Mouse (Mus musculus) thymus, adult 2 months (tissue): ENCODE data around the gene Olfr539. TPM values are rescaled to one million over a fixed set of nuclear protein-coding genes. Genes with fewer than 3 reads are reported as not detected.

Source experiments
- DNase-seq: peaks from one replicate; pipeline ENCODE4 v3.0.0; 2021
- H3K27ac ChIP-seq: fragments of 200-500 bp; 2 replicates; pipeline ENCODE4 v1.5.1; 2012; ENCODE audit warnings: low read length, control low read depth; ENCODE audit not compliant: control insufficient read depth, insufficient read depth
- H3K27me3 ChIP-seq: fragments of 200-500 bp; 2 replicates; pipeline ENCODE4 v1.6.1; 2012; ENCODE audit warnings: mild to moderate bottlenecking, low read length, moderate library complexity, mixed read lengths; ENCODE audit not compliant: control insufficient read depth, insufficient read depth
- H3K36me3 ChIP-seq: fragments of 200-500 bp; 2 replicates; pipeline ENCODE4 v1.6.1; 2012; ENCODE audit warnings: mild to moderate bottlenecking, low read length, moderate library complexity; ENCODE audit not compliant: control insufficient read depth, insufficient read depth
- H3K4me1 ChIP-seq: fragments of 200-500 bp; replicated peaks from 2 replicates; pipeline ENCODE4 v1.6.1; 2012; ENCODE audit warnings: low read length; ENCODE audit not compliant: control insufficient read depth, insufficient read depth
- H3K4me3 ChIP-seq: fragments of 200-500 bp; 2 replicates; pipeline ENCODE4 v1.5.1; 2012; ENCODE audit warnings: mild to moderate bottlenecking, low read length, control low read depth, moderate library complexity; ENCODE audit not compliant: control insufficient read depth, insufficient read depth
- CTCF ChIP-seq: fragments of 200-500 bp; IDR thresholded peaks from 2 replicates; pipeline ENCODE4 v1.5.1; 2012; ENCODE audit warnings: mild to moderate bottlenecking, control low read depth, low read length, moderate library complexity, borderline replicate concordance; ENCODE audit not compliant: control insufficient read depth, poor library complexity, insufficient read depth; ENCODE audit errors: extremely low read depth
- POLR2A ChIP-seq: fragments of 200-500 bp; IDR thresholded peaks from 2 replicates; pipeline ENCODE4 v1.6.1; 2012; ENCODE audit warnings: mild to moderate bottlenecking, low read length, control low read depth, moderate library complexity; ENCODE audit not compliant: control insufficient read depth, poor library complexity, insufficient read depth; ENCODE audit errors: extremely low read depth
- WGBS: fragments of 180-500 bp; shearing (Covaris S2); methylation state at CpG from one replicate; pipeline ENCODE4 v1.1.7; 2018; 5-methylcytosine and 5-hydroxymethylcytosine counted together
- polyA plus RNA-seq: library from polyadenylated mRNA; depleted of rRNA; stranded (reverse); fragments of >200 nt; gene quantifications from 2 replicates; pipeline ENCODE4 v1.2.3, GENCODE M21; 2012

Olfr539 gene
- polyA plus RNA-seq, 1 experiment = not detected

DNA sequence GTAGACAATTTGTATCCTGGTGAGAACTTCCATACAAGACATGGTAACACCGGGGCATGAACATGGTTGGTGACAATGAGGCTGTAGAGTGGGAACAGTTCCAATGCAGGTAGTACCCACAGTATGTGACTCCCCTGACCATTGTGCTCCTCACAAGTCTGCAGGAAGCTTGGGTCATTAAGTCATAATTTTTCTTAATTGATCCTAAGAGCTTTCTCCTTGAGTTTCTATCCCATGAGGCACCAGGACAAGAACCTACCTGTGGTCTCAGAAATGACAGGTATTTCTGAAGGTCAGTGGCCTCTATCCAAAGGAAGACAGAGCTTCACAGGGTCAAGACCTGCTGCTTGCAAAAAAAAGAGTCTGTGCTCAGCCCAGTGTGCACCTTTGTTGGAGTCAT lies 21.9 kb downstream of the Olfr539 start, which contains the start of gene Olfr45:
Gene Olfr45 (plus strand): TSS at position 301 of the 400 bp plus-strand sequence.
- no peaks in the 10 kb centered on the region for H3K36me3 ChIP-seq
- H3K27me3 ChIP-seq = no peaks in the 10 kb centered on the region
- TF ChIP-seq CTCF = no peak
- TF ChIP-seq POLR2A = no peak
- 97% methylated on average over 1 of the region's 1 CpGs for WGBS
- no peaks in the 10 kb centered on the region for H3K4me1 ChIP-seq
- DNase-seq = no peak
- no peak within 1 kb of the TSS for H3K4me3 ChIP-seq
- H3K27ac ChIP-seq = no peak within 1 kb of the TSS

DNA sequence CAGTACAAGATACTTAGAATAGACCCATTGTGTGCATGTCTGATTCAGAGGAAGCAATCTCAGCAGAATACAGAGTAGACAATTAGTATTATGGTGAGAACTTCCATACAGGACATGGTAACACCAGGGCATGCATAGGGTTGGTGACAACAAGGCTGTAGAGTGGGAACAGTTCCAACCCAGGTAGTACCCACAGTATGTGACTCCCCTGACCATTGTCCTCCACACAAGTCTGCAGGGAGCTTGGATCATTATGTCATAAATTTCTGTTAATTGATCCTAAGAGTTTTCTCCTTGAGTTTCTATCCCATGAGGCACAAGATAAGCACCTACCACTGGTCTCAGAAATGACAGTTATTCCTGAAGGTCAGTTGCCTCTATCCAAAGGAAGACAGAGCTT lies 37.2 kb downstream of the Olfr539 start, which contains the start of gene Olfr541:
Gene Olfr541 (plus strand): TSS at position 301 of the 400 bp plus-strand sequence.
- Histone ChIP-seq H3K4me3 (no peak within 1 kb of the TSS), H3K36me3 (no peaks in the 10 kb centered on the region), H3K27me3 (no peaks in the 10 kb centered on the region), H3K27ac (no peak within 1 kb of the TSS), H3K4me1 (no peaks in the 10 kb centered on the region)
- no peak for DNase-seq
- TF ChIP-seq POLR2A (no peak), CTCF (no peak)

GRCm38 (mm10) chr7:140706348-140706747 lies 46.6 kb downstream of the Olfr539 start:
- TF ChIP-seq CTCF (no peak), POLR2A (no peak)

GRCm38 (mm10) chr7:140707536-140708284 lies 48.0 kb downstream of the Olfr539 start:
- WGBS = 95% methylated on average over 6 of the region's 6 CpGs

More at GRCm38 (mm10) chr7:140706348-140706747, 46.6 kb downstream of the Olfr539 start:
- Histone ChIP-seq H3K4me3 (no peak overlapping the region), H3K27ac (no peak overlapping the region), H3K36me3 (no peaks in the 10 kb centered on the region), H3K4me1 (no peaks in the 10 kb centered on the region), H3K27me3 (no peaks in the 10 kb centered on the region)
- DNase-seq = no peak
- 84% methylated on average over 2 of the region's 2 CpGs for WGBS

GRCm38 (mm10) chr7:140717155-140718055 lies 57.7 kb downstream of the Olfr539 start:
- no peak for DNase-seq

More at GRCm38 (mm10) chr7:140707536-140708284, 48.0 kb downstream of the Olfr539 start:
- Histone ChIP-seq H3K4me1 (no peaks in the 10 kb centered on the region), H3K27ac (no peak overlapping the region), H3K36me3 (no peaks in the 10 kb centered on the region), H3K4me3 (no peak overlapping the region), H3K27me3 (no peaks in the 10 kb centered on the region)
- TF ChIP-seq POLR2A (no peak), CTCF (no peak)
- DNase-seq = no peak

GRCm38 (mm10) chr7:140721095-140721494 lies 61.4 kb downstream of the Olfr539 start:
- TF ChIP-seq POLR2A (no peak), CTCF (no peak)
- no peak for DNase-seq
- Histone ChIP-seq H3K27ac (no peak overlapping the region), H3K4me1 (no peaks in the 10 kb centered on the region), H3K4me3 (no peak overlapping the region), H3K27me3 (no peaks in the 10 kb centered on the region), H3K36me3 (no peaks in the 10 kb centered on the region)
- WGBS = 92% methylated on average over 6 of the region's 6 CpGs

More at GRCm38 (mm10) chr7:140717155-140718055, 57.7 kb downstream of the Olfr539 start:
- Histone ChIP-seq H3K4me1 (no peaks in the 10 kb centered on the region), H3K4me3 (no peak overlapping the region), H3K27me3 (no peaks in the 10 kb centered on the region), H3K36me3 (no peaks in the 10 kb centered on the region), H3K27ac (no peak overlapping the region)
- no peak for TF ChIP-seq POLR2A
- WGBS = 86% methylated on average over 7 of the region's 7 CpGs
